Mouse (Mus musculus) cerebral cortex, adult 2 months (tissue): ENCODE data around the gene Dner.

ENCODE experiments used
- WGBS: fragments of 180-500 bp; shearing (Covaris S2); methylation state at CpG from one replicate; pipeline ENCODE4 v1.1.7; 2018; 5-methylcytosine and 5-hydroxymethylcytosine counted together

Gene Dner

GRCm38 (mm10) chr1:84387616-84388015 lies 308.4 kb downstream of the Dner start:
- WGBS = 44% methylated on average over 4 of the region's 4 CpGs

GRCm38 (mm10) chr1:84386481-84387146 lies 309.4 kb downstream of the Dner start:
- WGBS = 28% methylated on average over 8 of the region's 8 CpGs

GRCm38 (mm10) chr1:84382709-84383108 lies 313.3 kb downstream of the Dner start:
- WGBS = 80% methylated on average over 1 of the region's 1 CpGs

- WGBS = 73% methylated on average over 5 of the region's 5 CpGs
These were observed 314.0 kb downstream of the Dner start for GRCm38 (mm10) chr1:84382064-84382463.

- WGBS = 70% methylated on average over 3 of the region's 3 CpGs
These were observed 315.1 kb downstream of the Dner start for GRCm38 (mm10) chr1:84380895-84381294.

GRCm38 (mm10) chr1:84367733-84368132 lies 328.3 kb downstream of the Dner start:
- WGBS = 87% methylated on average over 3 of the region's 3 CpGs

- 53% methylated on average over 3 of the region's 3 CpGs for WGBS
These were observed 329.5 kb downstream of the Dner start for GRCm38 (mm10) chr1:84366553-84366952.

GRCm38 (mm10) chr1:84363967-84364366 lies 332.1 kb downstream of the Dner start, which contains the start of gene Pid1:
Gene Pid1 (minus strand): TSS chr1:84364180.
- WGBS = 77% methylated on average over 8 of the region's 8 CpGs

GRCm38 (mm10) chr1:84362709-84363617 lies 333.1 kb downstream of the Dner start:
- 86% methylated on average over 7 of the region's 7 CpGs for WGBS

GRCm38 (mm10) chr1:84362209-84362608 lies 333.8 kb downstream of the Dner start:
- WGBS = 95% methylated on average over 1 of the region's 1 CpGs

GRCm38 (mm10) chr1:84361389-84361788 lies 334.6 kb downstream of the Dner start:
- WGBS = 93% methylated on average over 3 of the region's 3 CpGs

GRCm38 (mm10) chr1:84359611-84360500 lies 336.2 kb downstream of the Dner start:
- WGBS = 79% methylated on average over 6 of the region's 6 CpGs

GRCm38 (mm10) chr1:84357216-84357615 lies 338.8 kb downstream of the Dner start:
- 74% methylated on average over 5 of the region's 5 CpGs for WGBS

GRCm38 (mm10) chr1:84350262-84350661 lies 345.8 kb downstream of the Dner start:
- 88% methylated on average over 2 of the region's 2 CpGs for WGBS

GRCm38 (mm10) chr1:84347796-84348476 lies 348.1 kb downstream of the Dner start:
- WGBS = 76% methylated on average over 3 of the region's 3 CpGs

GRCm38 (mm10) chr1:84332797-84333196 lies 363.2 kb downstream of the Dner start:
- WGBS = 73% methylated on average over 3 of the region's 3 CpGs

- WGBS = 96% methylated on average over 12 of the region's 12 CpGs
These were observed 364.2 kb downstream of the Dner start for GRCm38 (mm10) chr1:84331861-84332260.

- 34% methylated on average over 3 of the region's 3 CpGs for WGBS
These were observed 370.7 kb downstream of the Dner start for GRCm38 (mm10) chr1:84325309-84325708.

- WGBS = 35% methylated on average over 4 of the region's 4 CpGs
These were observed 374.7 kb downstream of the Dner start for GRCm38 (mm10) chr1:84321327-84321726.
